Mouse (Mus musculus) midbrain, embryonic 10.5 days (tissue): Measurements from ENCODE around the gene Ercc2. TPM values are rescaled to one million over a fixed set of nuclear protein-coding genes. Genes with fewer than 3 reads are reported as not detected.

Experiments used
- DNase-seq: peaks from one replicate; pipeline ENCODE4 v3.0.0-alpha.2; 2017; ENCODE audit warnings: low spot score
- H3K27ac ChIP-seq: fragments of 300-500 bp; sonication (generic); replicated peaks from 2 replicates; pipeline ENCODE4 v1.5.1; 2016; ENCODE audit warnings: mild to moderate bottlenecking
- H3K27me3 ChIP-seq: fragments of 300-500 bp; sonication (generic); 2 replicates; pipeline ENCODE4 v1.6.1; 2016; ENCODE audit warnings: low read depth, mild to moderate bottlenecking; ENCODE audit not compliant: poor library complexity, severe bottlenecking
- H3K36me3 ChIP-seq: fragments of 300-500 bp; sonication (generic); 2 replicates; pipeline ENCODE4 v1.6.1; 2016; ENCODE audit warnings: mild to moderate bottlenecking, moderate library complexity
- H3K4me1 ChIP-seq: fragments of 300-500 bp; sonication (generic); 2 replicates; pipeline ENCODE4 v1.6.1; 2016
- H3K4me3 ChIP-seq: fragments of 300-500 bp; sonication (generic); 2 replicates; pipeline ENCODE4 v1.5.1; 2016; ENCODE audit warnings: mild to moderate bottlenecking, moderate library complexity
- H3K9me3 ChIP-seq: fragments of 300-500 bp; sonication (generic); replicated peaks from 2 replicates; pipeline ENCODE4 v1.6.1; 2016; ENCODE audit warnings: mild to moderate bottlenecking
- WGBS: fragments of 180-500 bp; shearing (Covaris S2); methylation state at CpG from one replicate; pipeline ENCODE4 v1.1.7; 2016; 5-methylcytosine and 5-hydroxymethylcytosine counted together
- polyA plus RNA-seq: library from polyadenylated mRNA; unstranded; fragments of >200 nt; fragmentation: Nextera tagmentation; extraction: Ambion mirVana; gene quantifications from 2 replicates; pipeline ENCODE4 v1.2.1, GENCODE M21; 2016

The Ercc2 gene
- polyA plus RNA-seq, 1 experiment from 2014 or later: 27.7 TPM

- peaks cover 12% of the 10 kb centered on the region for H3K9me3 ChIP-seq
- peaks cover 13% of the 10 kb centered on the region for H3K36me3 ChIP-seq
- peak; percentile 53 for DNase-seq
- H3K4me3 ChIP-seq: peak overlapping the region; percentile 50
- WGBS: 2% methylated on average over 27 of the region's 27 CpGs
- 0 out of 2 replicates have a peak overlapping the region, but pooled peaks have one; percentile 3 for H3K27ac ChIP-seq
- H3K4me1 ChIP-seq: peaks cover 22% of the 10 kb centered on the region
- peaks cover 67% of the 10 kb centered on the region for H3K27me3 ChIP-seq
These were observed 17.9 kb downstream of the Ercc2 start for GRCm38 (mm10) chr7:19399496-19400280.

- H3K9me3 ChIP-seq: peaks cover 12% of the 10 kb centered on the region
- H3K27me3 ChIP-seq: peaks cover 80% of the 10 kb centered on the region
- 81% methylated on average over 4 of the region's 4 CpGs for WGBS
- H3K4me1 ChIP-seq: peaks cover 27% of the 10 kb centered on the region
- no peak overlapping the region for H3K4me3 ChIP-seq
- peaks cover under 1% of the 10 kb centered on the region; the same call in 1 of the 2 replicates for H3K36me3 ChIP-seq
- H3K27ac ChIP-seq: no peak overlapping the region
- DNase-seq: no peak
These were observed 19.1 kb downstream of the Ercc2 start for GRCm38 (mm10) chr7:19400946-19401345.

GRCm38 (mm10) chr7:19402535-19403112 is 20.8 kb downstream of the Ercc2 start:
- 90% methylated on average over 9 of the region's 9 CpGs for WGBS
- Histone ChIP-seq H3K27ac (no peak overlapping the region), H3K27me3 (peaks cover 90% of the 10 kb centered on the region), H3K4me1 (peaks cover 27% of the 10 kb centered on the region), H3K36me3 (no peaks in the 10 kb centered on the region), H3K4me3 (no peak overlapping the region), H3K9me3 (peaks cover 12% of the 10 kb centered on the region)
- DNase-seq: no peak

- Histone ChIP-seq H3K27ac (peak within 1 kb of the TSS; percentile 53; the same call in 1 of the 2 replicates), H3K36me3 (no peaks in the 10 kb centered on the region), H3K9me3 (peaks cover 12% of the 10 kb centered on the region), H3K4me1 (peaks cover 27% of the 10 kb centered on the region), H3K27me3 (peaks cover 82% of the 10 kb centered on the region), H3K4me3 (peak within 1 kb of the TSS; percentile 76)
- peak; percentile 48 for DNase-seq
- 1% methylated on average over 62 of the region's 62 CpGs for WGBS
These were observed 22.0 kb downstream of the Ercc2 start, which contains the start of gene Klc3 for GRCm38 (mm10) chr7:19403731-19404296. Gene Klc3 (minus strand): TSS chr7:19404104.

- H3K9me3 ChIP-seq: peaks cover 12% of the 10 kb centered on the region
These were observed 22.7 kb downstream of the Ercc2 start, which contains the start of gene Ckm for GRCm38 (mm10) chr7:19404476-19404875. Gene Ckm (plus strand): TSS chr7:19404776.

GRCm38 (mm10) chr7:19405417-19405816 is 23.6 kb downstream of the Ercc2 start:
- no peaks in the 10 kb centered on the region for H3K36me3 ChIP-seq
- peaks cover 12% of the 10 kb centered on the region for H3K9me3 ChIP-seq
- H3K27me3 ChIP-seq: peaks cover 66% of the 10 kb centered on the region
- 4% methylated on average over 19 of the region's 19 CpGs for WGBS
- peaks cover 15% of the 10 kb centered on the region for H3K4me1 ChIP-seq
- peak; percentile 85 for DNase-seq
- H3K27ac ChIP-seq: no peak overlapping the region
- peak overlapping the region; percentile 37 for H3K4me3 ChIP-seq

More at GRCm38 (mm10) chr7:19404476-19404875, 22.7 kb downstream of the Ercc2 start, which contains the start of gene Ckm:
- H3K36me3 ChIP-seq: no peaks in the 10 kb centered on the region
- WGBS: 52% methylated on average over 7 of the region's 7 CpGs
- peak within 1 kb of the TSS; percentile 76 for H3K4me3 ChIP-seq
- peak within 1 kb of the TSS; percentile 53; the same call in 1 of the 2 replicates for H3K27ac ChIP-seq
- H3K4me1 ChIP-seq: peaks cover 22% of the 10 kb centered on the region
- H3K27me3 ChIP-seq: peaks cover 75% of the 10 kb centered on the region
- DNase-seq: no peak

- H3K27me3 ChIP-seq: peaks cover 23% of the 10 kb centered on the region
- no peak overlapping the region for H3K4me3 ChIP-seq
- DNase-seq: no peak
- peaks cover 3% of the 10 kb centered on the region; the same call in 1 of the 2 replicates for H3K9me3 ChIP-seq
- H3K4me1 ChIP-seq: peaks cover 5% of the 10 kb centered on the region; the same call in 1 of the 2 replicates
- no peaks in the 10 kb centered on the region for H3K36me3 ChIP-seq
- WGBS: 65% methylated on average over 6 of the region's 6 CpGs
- H3K27ac ChIP-seq: no peak overlapping the region
These were observed 27.9 kb downstream of the Ercc2 start for GRCm38 (mm10) chr7:19409753-19410152.

- Histone ChIP-seq H3K9me3 (peaks cover 3% of the 10 kb centered on the region; the same call in 1 of the 2 replicates), H3K36me3 (no peaks in the 10 kb centered on the region)
- 86% methylated on average over 11 of the region's 11 CpGs for WGBS
These were observed 29.0 kb downstream of the Ercc2 start for GRCm38 (mm10) chr7:19410766-19411344.

GRCm38 (mm10) chr7:19411783-19412182 is 30.0 kb downstream of the Ercc2 start:
- Histone ChIP-seq H3K4me3 (no peak overlapping the region), H3K27ac (no peak overlapping the region), H3K36me3 (no peaks in the 10 kb centered on the region), H3K27me3 (peaks cover 11% of the 10 kb centered on the region; the same call in 1 of the 2 replicates), H3K9me3 (peaks cover 3% of the 10 kb centered on the region; the same call in 1 of the 2 replicates), H3K4me1 (no peaks in the 10 kb centered on the region)
- no peak for DNase-seq
- 84% methylated on average over 5 of the region's 5 CpGs for WGBS

More at GRCm38 (mm10) chr7:19410766-19411344, 29.0 kb downstream of the Ercc2 start:
- no peak for DNase-seq
- H3K4me1 ChIP-seq: no peaks in the 10 kb centered on the region
- no peak overlapping the region for H3K27ac ChIP-seq
- H3K4me3 ChIP-seq: no peak overlapping the region
- H3K27me3 ChIP-seq: peaks cover 12% of the 10 kb centered on the region; the same call in 1 of the 2 replicates

GRCm38 (mm10) chr7:19413525-19413924 is 31.7 kb downstream of the Ercc2 start:
- H3K36me3 ChIP-seq: no peaks in the 10 kb centered on the region
- H3K27me3 ChIP-seq: peaks cover 26% of the 10 kb centered on the region
- no peak for DNase-seq
- no peak overlapping the region for H3K4me3 ChIP-seq
- peaks cover 8% of the 10 kb centered on the region for H3K9me3 ChIP-seq
- H3K4me1 ChIP-seq: no peaks in the 10 kb centered on the region
- 81% methylated on average over 3 of the region's 3 CpGs for WGBS
- H3K27ac ChIP-seq: no peak overlapping the region

- Histone ChIP-seq H3K4me1 (peaks cover 6% of the 10 kb centered on the region), H3K9me3 (peaks cover 8% of the 10 kb centered on the region), H3K27ac (no peak overlapping the region), H3K4me3 (no peak overlapping the region), H3K27me3 (peaks cover 56% of the 10 kb centered on the region), H3K36me3 (no peaks in the 10 kb centered on the region)
- no peak for DNase-seq
- WGBS: 86% methylated on average over 15 of the region's 15 CpGs
These were observed 34.8 kb downstream of the Ercc2 start for GRCm38 (mm10) chr7:19416590-19416989.

- Histone ChIP-seq H3K27ac (no peak overlapping the region), H3K4me3 (no peak overlapping the region), H3K9me3 (peaks cover 4% of the 10 kb centered on the region), H3K4me1 (peaks cover 7% of the 10 kb centered on the region), H3K27me3 (peaks cover 75% of the 10 kb centered on the region), H3K36me3 (peaks cover 4% of the 10 kb centered on the region)
- DNase-seq: no peak
- WGBS: 9% methylated on average over 28 of the region's 28 CpGs
These were observed 38.3 kb downstream of the Ercc2 start for GRCm38 (mm10) chr7:19420121-19420520.
